Mouse (Mus musculus) liver, postnatal 0 days (tissue): ENCODE results near the gene Mier3.

Source experiments
- CTCF ChIP-seq: sonication (generic); IDR thresholded peaks from 2 replicates; pipeline ENCODE4 v1.5.1; 2016; ENCODE audit warnings: antibody characterized with exemption, low read depth
- EP300 ChIP-seq: IDR thresholded peaks from 2 replicates; pipeline ENCODE4 v1.6.1; 2016; ENCODE audit warnings: antibody characterized with exemption, low read depth, mild to moderate bottlenecking

GRCm38 (mm10) chr13:111748301-111749062 lies 67.7 kb downstream of the Mier3 start:
- TF ChIP-seq CTCF (no peak), EP300 (no peak)
